Mouse (Mus musculus) ES-E14 (cell line): ENCODE measurements at regions not wholly inside any gene's neighbourhood (a gene's known extent, or its start where the extent isn't known, plus 50 kb on each side); places are given as distances from the start of the nearest gene placed in this dataset.

Experiments
- DNase-seq: peaks from one replicate; pipeline ENCODE4 v3.0.0-alpha.2; 2013; ENCODE audit warnings: low read depth, low spot score
- H3K27ac ChIP-seq: 2 replicates; pipeline ENCODE4 v1.5.1; 2012; ENCODE audit warnings: low read depth, mild to moderate bottlenecking, low read length, moderate library complexity, mixed read lengths; ENCODE audit not compliant: poor library complexity, insufficient read depth, severe bottlenecking
- H3K36me3 ChIP-seq: 2 replicates; pipeline ENCODE4 v1.6.1; 2012; ENCODE audit warnings: mild to moderate bottlenecking, low read length, moderate library complexity, mixed read lengths; ENCODE audit not compliant: control insufficient read depth, poor library complexity, insufficient read depth, severe bottlenecking
- H3K4me1 ChIP-seq, 2 experiments: fragments of 150-350 bp in 1 of 2; sonication (generic) in 1 of 2; 2 replicates each; pipeline ENCODE4 v1.6.1; 2012; ENCODE audit warnings: low read length in 2 of 2, mild to moderate bottlenecking in 1 of 2, mixed read lengths in 1 of 2; ENCODE audit not compliant: control insufficient read depth in 2 of 2, insufficient read depth in 2 of 2, poor library complexity in 1 of 2
- H3K4me3 ChIP-seq, 2 experiments: fragments of 150-350 bp in 1 of 2; sonication (generic) in 1 of 2; 2 replicates each; pipeline ENCODE4 v1.5.1; 2012; ENCODE audit warnings: low read length in 2 of 2, low read depth in 1 of 2, mild to moderate bottlenecking in 1 of 2, mixed read lengths in 1 of 2; ENCODE audit not compliant: insufficient read depth in 1 of 2, poor library complexity in 1 of 2, severe bottlenecking in 1 of 2
- H3K9ac ChIP-seq: 2 replicates; pipeline ENCODE4 v1.6.1; 2012; ENCODE audit warnings: low read depth, mild to moderate bottlenecking, low read length, mixed read lengths; ENCODE audit not compliant: poor library complexity, insufficient read depth, severe bottlenecking
- H3K9me3 ChIP-seq: fragments of 150-350 bp; sonication (generic); 2 replicates; pipeline ENCODE4 v1.6.1; 2012; ENCODE audit warnings: low read depth, mild to moderate bottlenecking, low read length; ENCODE audit not compliant: control insufficient read depth, insufficient read depth
- CHD2 ChIP-seq: IDR thresholded peaks from 2 replicates; pipeline ENCODE4 v1.6.1; 2014; ENCODE audit warnings: mild to moderate bottlenecking, low read depth, low read length, inconsistent platforms
- HCFC1 ChIP-seq: IDR thresholded peaks from 2 replicates; pipeline ENCODE4 v1.6.1; 2012; ENCODE audit warnings: low read length, inconsistent platforms, borderline replicate concordance; ENCODE audit not compliant: insufficient read depth
- MAFK ChIP-seq: IDR thresholded peaks from 2 replicates; pipeline ENCODE4 v1.6.1; 2014; ENCODE audit warnings: mild to moderate bottlenecking, low read depth, low read length, inconsistent platforms; ENCODE audit not compliant: insufficient read depth
- ZC3H11A ChIP-seq: IDR thresholded peaks from 2 replicates; pipeline ENCODE4 v1.6.1; 2012; ENCODE audit warnings: low read depth, mild to moderate bottlenecking, inconsistent platforms, low read length, borderline replicate concordance
- ZNF384 ChIP-seq: IDR thresholded peaks from 2 replicates; pipeline ENCODE4 v1.6.1; 2012; ENCODE audit warnings: low read depth, low read length, inconsistent platforms
- in situ Hi-C, 2 experiments: fragments of 600-800 bp; cut with MboI; formaldehyde crosslinking; loops; one replicate each; pipeline ENCODE4 v1.15.1; 2025; ENCODE audit warnings: low sequenced_read_pairs in 2 of 2, inconsistent platforms in 1 of 2; ENCODE audit not compliant: unreplicated experiment in 2 of 2

DNA sequence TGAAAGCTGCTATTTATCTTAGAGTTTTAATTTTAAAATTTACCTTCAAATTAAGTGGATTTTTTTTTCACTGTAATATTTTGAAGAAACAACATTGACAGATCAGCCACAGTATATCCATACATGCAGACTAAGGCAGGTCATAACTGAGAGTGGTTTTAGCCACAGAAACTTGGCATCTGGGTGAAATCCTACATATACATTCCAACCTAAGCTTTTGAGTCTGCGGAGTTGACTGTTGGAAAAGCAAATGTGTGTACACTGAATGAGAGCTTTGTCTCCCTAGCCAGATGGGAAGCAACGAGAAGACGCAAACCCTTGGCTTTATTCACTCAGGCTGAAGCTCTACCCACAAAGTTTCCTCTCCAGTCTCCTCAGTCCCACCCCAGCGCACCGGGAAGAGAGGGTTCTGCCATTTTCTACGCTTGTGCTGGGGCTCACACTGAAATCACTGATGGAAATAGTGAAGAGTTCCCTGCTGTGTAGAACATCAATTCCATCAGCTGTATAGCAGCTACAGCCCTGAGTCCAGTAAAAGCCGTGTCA is 277.5 kb upstream of the Mpped2 start:
- TF ChIP-seq MAFK (no peak), HCFC1 (no peak), ZNF384 (no peak), ZC3H11A (no peak), CHD2 (no peak)
- Histone ChIP-seq H3K4me1 (no peaks in the 10 kb centered on the region), H3K4me3 (no peak overlapping the region), H3K36me3 (no peaks in the 10 kb centered on the region), H3K9ac (no peak overlapping the region), H3K9me3 (no peaks in the 10 kb centered on the region), H3K27ac (no peak overlapping the region)
- no peak for DNase-seq
- in situ Hi-C loops: no loop called here

DNA sequence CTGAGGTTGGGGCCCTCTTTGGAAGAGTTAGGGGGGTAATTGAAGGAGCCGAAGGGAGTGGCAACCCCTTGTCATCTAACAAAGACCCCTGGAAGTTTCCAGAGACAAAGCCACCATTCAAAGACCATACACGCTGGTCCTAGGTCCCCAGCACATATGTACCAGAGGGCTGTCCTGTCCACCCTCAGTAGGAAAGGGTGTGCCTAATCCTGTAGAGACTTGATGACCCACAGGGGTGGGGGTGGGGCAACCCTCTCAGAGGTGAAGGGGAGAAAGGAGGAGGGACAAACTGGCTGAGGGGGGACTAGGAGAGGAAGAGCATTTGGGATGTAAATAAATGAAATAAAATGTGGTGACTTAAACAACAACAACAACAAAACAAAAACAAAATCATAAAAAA is 274.9 kb upstream of the Mpped2 start:
- H3K4me1 ChIP-seq: no peaks in the 10 kb centered on the region
- no peak overlapping the region for H3K27ac ChIP-seq
- no peak for DNase-seq
- no peak overlapping the region for H3K9ac ChIP-seq
- no peaks in the 10 kb centered on the region for H3K36me3 ChIP-seq
- TF ChIP-seq ZNF384 (no peak), ZC3H11A (no peak), CHD2 (no peak), MAFK (no peak), HCFC1 (no peak)
- no peaks in the 10 kb centered on the region for H3K9me3 ChIP-seq
- H3K4me3 ChIP-seq: no peak overlapping the region
- in situ Hi-C loops: no loop called here

GRCm38 (mm10) chr2:106424974-106425373 is 268.1 kb upstream of the Mpped2 start:
- no peak overlapping the region for H3K4me3 ChIP-seq
- no peak overlapping the region for H3K27ac ChIP-seq
- H3K9ac ChIP-seq: no peak overlapping the region
- DNase-seq: no peak
- no peak for TF ChIP-seq CHD2
- no peak for TF ChIP-seq HCFC1
- TF ChIP-seq ZC3H11A: no peak
- TF ChIP-seq ZNF384: no peak
- TF ChIP-seq MAFK: no peak
- in situ Hi-C loops: loop anchor here in 1 of 2 experiments (25.0 kb wide), 1 partner anchor 537 kb away; the partner anchor contains the start of gene Arl14ep
- no peaks in the 10 kb centered on the region for H3K36me3 ChIP-seq
- no peaks in the 10 kb centered on the region for H3K9me3 ChIP-seq
- H3K4me1 ChIP-seq: no peaks in the 10 kb centered on the region

GRCm38 (mm10) chr2:106425451-106425881 is 267.6 kb upstream of the Mpped2 start:
- no peak for TF ChIP-seq ZC3H11A
- no peak for TF ChIP-seq CHD2
- no peak for TF ChIP-seq MAFK
- no peak for TF ChIP-seq ZNF384
- no peak for TF ChIP-seq HCFC1
- no peak overlapping the region for H3K9ac ChIP-seq
- DNase-seq: no peak
- H3K27ac ChIP-seq: no peak overlapping the region
- no peak overlapping the region for H3K4me3 ChIP-seq
- H3K36me3 ChIP-seq: no peaks in the 10 kb centered on the region
- in situ Hi-C loops: loop anchor here in 1 of 2 experiments (25.0 kb wide), 1 partner anchor 537 kb away; the partner anchor contains the start of gene Arl14ep
- H3K4me1 ChIP-seq: no peaks in the 10 kb centered on the region
- H3K9me3 ChIP-seq: no peaks in the 10 kb centered on the region

- no peak overlapping the region for H3K4me3 ChIP-seq
- TF ChIP-seq CHD2: no peak
- no peak for TF ChIP-seq MAFK
- TF ChIP-seq HCFC1: no peak
- TF ChIP-seq ZC3H11A: no peak
- no peak for TF ChIP-seq ZNF384
- no peaks in the 10 kb centered on the region for H3K4me1 ChIP-seq
- H3K36me3 ChIP-seq: no peaks in the 10 kb centered on the region
- no peak for DNase-seq
- no peaks in the 10 kb centered on the region for H3K9me3 ChIP-seq
- in situ Hi-C loops: loop anchor here in 1 of 2 experiments (25.0 kb wide), 1 partner anchor 536 kb away; the partner anchor contains the start of gene Arl14ep
- H3K27ac ChIP-seq: no peak overlapping the region
- no peak overlapping the region for H3K9ac ChIP-seq
Observed at GRCm38 (mm10) chr2:106426010-106426409, 267.1 kb upstream of the Mpped2 start.
